Mouse (Mus musculus): ENCODE results near the gene Tpcn1. TPM values are rescaled to one million over a fixed set of nuclear protein-coding genes. Genes with fewer than 3 reads are reported as not detected.

Tpcn1 gene
- polyA plus RNA-seq, 1 experiment from 2014 or later: 14.8 TPM

GRCm38 (mm10) chr5:120497071-120497470, 91.4 kb downstream of the Tpcn1 start:
- no peaks in the 10 kb centered on the region for H3K27me3 ChIP-seq (ENCODE audit: control insufficient read depth, insufficient read depth, low read length)
- H3K4me3 ChIP-seq (ENCODE audit: low read depth, low read length): no peak overlapping the region
- no peaks in the 10 kb centered on the region for H3K9me3 ChIP-seq (ENCODE audit: control insufficient read depth, low read length)
- H3K27ac ChIP-seq (ENCODE audit: low read depth, low read length): no peak overlapping the region
- 0 out of 2 replicates have a peak, but pooled peaks cover 3% of the 10 kb centered on the region for H3K36me3 ChIP-seq (ENCODE audit: control insufficient read depth, insufficient read depth, low read length)
- 95% methylated on average over 3 of the region's 3 CpGs for WGBS
- peaks cover 3% of the 10 kb centered on the region; the same call in 1 of the 2 replicates for H3K4me1 ChIP-seq (ENCODE audit: control insufficient read depth, insufficient read depth, low read length)
- no peak overlapping the region for H3K4me2 ChIP-seq (ENCODE audit: low read depth, low read length)
- no peak overlapping the region for H3K9ac ChIP-seq (replicated peaks; ENCODE audit: low read depth, low read length)
- ATAC-seq (ENCODE audit: low read depth): no peak

- Histone ChIP-seq H3K4me3 (ENCODE audit: low read depth, low read length) (no peak overlapping the region), H3K9me3 (ENCODE audit: control insufficient read depth, low read length) (no peaks in the 10 kb centered on the region), H3K9ac (replicated peaks; ENCODE audit: low read depth, low read length) (no peak overlapping the region), H3K36me3 (ENCODE audit: control insufficient read depth, insufficient read depth, low read length) (0 out of 2 replicates have a peak, but pooled peaks cover 3% of the 10 kb centered on the region), H3K4me1 (ENCODE audit: control insufficient read depth, insufficient read depth, low read length) (no peaks in the 10 kb centered on the region), H3K4me2 (ENCODE audit: low read depth, low read length) (no peak overlapping the region), H3K27ac (ENCODE audit: low read depth, low read length) (no peak overlapping the region), H3K27me3 (ENCODE audit: control insufficient read depth, insufficient read depth, low read length) (no peaks in the 10 kb centered on the region)
- ATAC-seq (ENCODE audit: low read depth): no peak
- WGBS: 93% methylated on average over 13 of the region's 13 CpGs
These were observed 92.7 kb downstream of the Tpcn1 start for GRCm38 (mm10) chr5:120495703-120496226.

GRCm38 (mm10) chr5:120495064-120495702, 93.3 kb downstream of the Tpcn1 start:
- 81% methylated on average over 10 of the region's 10 CpGs for WGBS
- Histone ChIP-seq H3K4me2 (ENCODE audit: low read depth, low read length) (no peak overlapping the region), H3K9me3 (ENCODE audit: control insufficient read depth, low read length) (no peaks in the 10 kb centered on the region), H3K27me3 (ENCODE audit: control insufficient read depth, insufficient read depth, low read length) (no peaks in the 10 kb centered on the region), H3K36me3 (ENCODE audit: control insufficient read depth, insufficient read depth, low read length) (0 out of 2 replicates have a peak, but pooled peaks cover 3% of the 10 kb centered on the region), H3K4me3 (ENCODE audit: low read depth, low read length) (no peak overlapping the region), H3K4me1 (ENCODE audit: control insufficient read depth, insufficient read depth, low read length) (no peaks in the 10 kb centered on the region), H3K27ac (ENCODE audit: low read depth, low read length) (no peak overlapping the region), H3K9ac (replicated peaks; ENCODE audit: low read depth, low read length) (no peak overlapping the region)
- ATAC-seq (ENCODE audit: low read depth): no peak

- H3K4me1 ChIP-seq (ENCODE audit: control insufficient read depth, insufficient read depth, low read length): no peaks in the 10 kb centered on the region
- H3K4me3 ChIP-seq (ENCODE audit: low read depth, low read length): no peak overlapping the region
- H3K27ac ChIP-seq (ENCODE audit: low read depth, low read length): no peak overlapping the region
- WGBS: 70% methylated on average over 9 of the region's 9 CpGs
- H3K36me3 ChIP-seq (ENCODE audit: control insufficient read depth, insufficient read depth, low read length): 0 out of 2 replicates have a peak, but pooled peaks cover 3% of the 10 kb centered on the region
- H3K4me2 ChIP-seq (ENCODE audit: low read depth, low read length): no peak overlapping the region
- ATAC-seq (ENCODE audit: low read depth): no peak
- H3K9me3 ChIP-seq (ENCODE audit: control insufficient read depth, low read length): no peaks in the 10 kb centered on the region
- no peaks in the 10 kb centered on the region for H3K27me3 ChIP-seq (ENCODE audit: control insufficient read depth, insufficient read depth, low read length)
- no peak overlapping the region for H3K9ac ChIP-seq (replicated peaks; ENCODE audit: low read depth, low read length)
These were observed 94.5 kb downstream of the Tpcn1 start for GRCm38 (mm10) chr5:120493873-120494395.

GRCm38 (mm10) chr5:120493440-120493839, 95.0 kb downstream of the Tpcn1 start:
- H3K36me3 ChIP-seq (ENCODE audit: control insufficient read depth, insufficient read depth, low read length): 0 out of 2 replicates have a peak, but pooled peaks cover 3% of the 10 kb centered on the region
- 85% methylated on average over 6 of the region's 6 CpGs for WGBS
- no peak for ATAC-seq (ENCODE audit: low read depth)
- no peak overlapping the region for H3K9ac ChIP-seq (replicated peaks; ENCODE audit: low read depth, low read length)
- no peak overlapping the region for H3K4me3 ChIP-seq (ENCODE audit: low read depth, low read length)
- H3K27ac ChIP-seq (ENCODE audit: low read depth, low read length): no peak overlapping the region
- H3K4me1 ChIP-seq (ENCODE audit: control insufficient read depth, insufficient read depth, low read length): no peaks in the 10 kb centered on the region
- H3K4me2 ChIP-seq (ENCODE audit: low read depth, low read length): no peak overlapping the region
- no peaks in the 10 kb centered on the region for H3K27me3 ChIP-seq (ENCODE audit: control insufficient read depth, insufficient read depth, low read length)
- H3K9me3 ChIP-seq (ENCODE audit: control insufficient read depth, low read length): no peaks in the 10 kb centered on the region

- Histone ChIP-seq H3K36me3 (ENCODE audit: control insufficient read depth, insufficient read depth, low read length) (0 out of 2 replicates have a peak, but pooled peaks cover 3% of the 10 kb centered on the region), H3K9me3 (ENCODE audit: control insufficient read depth, low read length) (no peaks in the 10 kb centered on the region), H3K27ac (ENCODE audit: low read depth, low read length) (no peak overlapping the region), H3K4me3 (ENCODE audit: low read depth, low read length) (no peak overlapping the region), H3K4me1 (ENCODE audit: control insufficient read depth, insufficient read depth, low read length) (no peaks in the 10 kb centered on the region), H3K9ac (replicated peaks; ENCODE audit: low read depth, low read length) (no peak overlapping the region), H3K4me2 (ENCODE audit: low read depth, low read length) (no peak overlapping the region), H3K27me3 (ENCODE audit: control insufficient read depth, insufficient read depth, low read length) (no peaks in the 10 kb centered on the region)
- 67% methylated on average over 11 of the region's 11 CpGs for WGBS
- ATAC-seq (ENCODE audit: low read depth): no peak
These were observed 96.0 kb downstream of the Tpcn1 start for GRCm38 (mm10) chr5:120492437-120492836.

- H3K4me3 ChIP-seq (ENCODE audit: low read depth, low read length): no peak overlapping the region
- no peaks in the 10 kb centered on the region for H3K27me3 ChIP-seq (ENCODE audit: control insufficient read depth, insufficient read depth, low read length)
- no peak overlapping the region for H3K4me2 ChIP-seq (ENCODE audit: low read depth, low read length)
- H3K4me1 ChIP-seq (ENCODE audit: control insufficient read depth, insufficient read depth, low read length): no peaks in the 10 kb centered on the region
- H3K9ac ChIP-seq (replicated peaks; ENCODE audit: low read depth, low read length): no peak overlapping the region
- 68% methylated on average over 8 of the region's 8 CpGs for WGBS
- H3K36me3 ChIP-seq (ENCODE audit: control insufficient read depth, insufficient read depth, low read length): peaks cover 11% of the 10 kb centered on the region; the same call in 1 of the 2 replicates
- peak overlapping the region; percentile 45; the same call in 1 of the 2 replicates for H3K27ac ChIP-seq (ENCODE audit: low read depth, low read length)
- no peaks in the 10 kb centered on the region for H3K9me3 ChIP-seq (ENCODE audit: control insufficient read depth, low read length)
- no peak for ATAC-seq (ENCODE audit: low read depth)
These were observed 97.7 kb downstream of the Tpcn1 start for GRCm38 (mm10) chr5:120490679-120491192.

GRCm38 (mm10) chr5:120487844-120488243, 100.6 kb downstream of the Tpcn1 start:
- Histone ChIP-seq H3K4me3 (ENCODE audit: low read depth, low read length) (no peak overlapping the region), H3K4me2 (ENCODE audit: low read depth, low read length) (no peak overlapping the region), H3K4me1 (ENCODE audit: control insufficient read depth, insufficient read depth, low read length) (no peaks in the 10 kb centered on the region), H3K27me3 (ENCODE audit: control insufficient read depth, insufficient read depth, low read length) (no peaks in the 10 kb centered on the region), H3K36me3 (ENCODE audit: control insufficient read depth, insufficient read depth, low read length) (peaks cover 12% of the 10 kb centered on the region), H3K27ac (ENCODE audit: low read depth, low read length) (no peak overlapping the region), H3K9ac (replicated peaks; ENCODE audit: low read depth, low read length) (no peak overlapping the region), H3K9me3 (ENCODE audit: control insufficient read depth, low read length) (no peaks in the 10 kb centered on the region)
- ATAC-seq (ENCODE audit: low read depth): no peak
- 89% methylated on average over 8 of the region's 8 CpGs for WGBS

Data from neural tube, embryonic 14.5 days (tissue).